Mouse (Mus musculus) 3T3-L1 (cell line): ENCODE data around the gene Lrrc75a.
A peak's percentile ranks its signal among the peaks of the same experiment; 100 is the strongest.

Experiments
- DNase-seq: peaks from one replicate; pipeline ENCODE4 v3.0.0-alpha.2; 2015; ENCODE audit warnings: low read depth, low spot score

The Lrrc75a gene

GRCm38 (mm10) chr11:62645732-62646494 lies 2.4 kb downstream of the Lrrc75a start:
- DNase-seq: peak; percentile 32

GRCm38 (mm10) chr11:62645337-62645675 lies 3.0 kb downstream of the Lrrc75a start:
- DNase-seq: no peak

- no peak for DNase-seq
Observed at GRCm38 (mm10) chr11:62644602-62645336, 3.6 kb downstream of the Lrrc75a start.

GRCm38 (mm10) chr11:62643681-62644363 lies 4.5 kb downstream of the Lrrc75a start:
- no peak for DNase-seq

GRCm38 (mm10) chr11:62643011-62643631 lies 5.2 kb downstream of the Lrrc75a start:
- no peak for DNase-seq

GRCm38 (mm10) chr11:62642023-62642844 lies 6.1 kb downstream of the Lrrc75a start:
- no peak for DNase-seq

- no peak for DNase-seq
Observed at GRCm38 (mm10) chr11:62640378-62640777, 7.9 kb downstream of the Lrrc75a start.

GRCm38 (mm10) chr11:62638402-62638801 lies 9.9 kb downstream of the Lrrc75a start:
- DNase-seq: no peak

GRCm38 (mm10) chr11:62637806-62638205 lies 10.5 kb downstream of the Lrrc75a start:
- DNase-seq: no peak

- peak; percentile 72 for DNase-seq
Observed at GRCm38 (mm10) chr11:62637401-62637800, 10.9 kb downstream of the Lrrc75a start.

- peak; percentile 27 for DNase-seq
Observed at GRCm38 (mm10) chr11:62636840-62637221, 11.5 kb downstream of the Lrrc75a start.

- peak; percentile 46 for DNase-seq
Observed at GRCm38 (mm10) chr11:62636105-62636839, 12.1 kb downstream of the Lrrc75a start.

- no peak for DNase-seq
Observed at GRCm38 (mm10) chr11:62635406-62635805, 12.9 kb downstream of the Lrrc75a start.

- DNase-seq: no peak
Observed at GRCm38 (mm10) chr11:62631138-62631537, 17.2 kb downstream of the Lrrc75a start.

- no peak for DNase-seq
Observed at GRCm38 (mm10) chr11:62630225-62630821, 18.0 kb downstream of the Lrrc75a start.

GRCm38 (mm10) chr11:62629352-62630224 lies 18.7 kb downstream of the Lrrc75a start:
- DNase-seq: no peak

- peak; percentile 90 for DNase-seq
Observed at GRCm38 (mm10) chr11:62624341-62625291, 23.7 kb downstream of the Lrrc75a start.

GRCm38 (mm10) chr11:62622850-62623249 lies 25.5 kb downstream of the Lrrc75a start:
- no peak for DNase-seq
